Mouse (Mus musculus): ENCODE measurements around the gene Stxbp6. TPM values are rescaled to one million over a fixed set of nuclear protein-coding genes. Genes with fewer than 3 reads are reported as not detected.
"Not testable (repeated sequence)": the region's sequence is repeated elsewhere in the genome, so short reads cannot be mapped to it uniquely, and the experiment has no call there.

Gene Stxbp6
- total RNA-seq, 2 experiments from 2014 or later, result 27.1 to 27.3 TPM

DNA sequence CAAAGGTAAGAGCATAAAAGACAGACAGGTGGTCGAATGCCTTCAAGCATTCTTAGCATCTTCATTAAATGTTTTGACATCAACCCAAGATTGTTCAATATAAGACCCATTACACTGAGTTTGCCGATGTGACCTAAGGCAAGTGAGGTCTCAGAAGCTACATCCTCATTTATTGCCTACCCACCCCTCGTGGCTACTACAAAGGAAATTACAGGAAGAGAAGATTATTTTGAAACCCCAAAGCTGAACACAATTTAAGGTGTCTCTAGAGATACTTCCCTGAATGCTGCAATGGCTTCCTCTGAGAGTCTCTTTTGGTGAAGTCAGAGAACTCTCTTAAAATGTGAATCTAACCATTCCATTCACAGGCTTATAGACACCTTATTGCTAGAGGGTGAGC is 16.5 kb downstream of the Stxbp6 start:
- DNase-seq (ENCODE audit: low spot score in 2 of 2), result no peak

DNA sequence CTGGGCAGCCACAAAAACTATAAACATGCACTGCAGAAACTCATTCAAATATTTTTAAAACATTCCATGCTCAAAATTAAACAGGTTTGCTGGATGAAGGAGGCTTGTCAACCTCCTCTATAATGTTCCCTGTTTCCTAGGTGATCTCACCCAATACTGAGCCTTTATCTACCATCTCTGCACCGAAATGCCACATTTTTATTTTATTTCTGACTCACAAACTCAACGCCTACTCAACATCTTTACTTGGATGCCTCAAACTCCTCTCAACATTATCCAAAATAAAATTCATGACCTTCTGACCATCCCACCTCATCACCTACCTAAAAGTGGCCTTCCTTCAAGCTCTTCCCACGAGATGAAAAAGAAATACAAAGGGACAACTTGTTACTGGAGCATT is 18.1 kb downstream of the Stxbp6 start:
- DNase-seq (ENCODE audit: low spot score in 2 of 2), result no peak

DNA sequence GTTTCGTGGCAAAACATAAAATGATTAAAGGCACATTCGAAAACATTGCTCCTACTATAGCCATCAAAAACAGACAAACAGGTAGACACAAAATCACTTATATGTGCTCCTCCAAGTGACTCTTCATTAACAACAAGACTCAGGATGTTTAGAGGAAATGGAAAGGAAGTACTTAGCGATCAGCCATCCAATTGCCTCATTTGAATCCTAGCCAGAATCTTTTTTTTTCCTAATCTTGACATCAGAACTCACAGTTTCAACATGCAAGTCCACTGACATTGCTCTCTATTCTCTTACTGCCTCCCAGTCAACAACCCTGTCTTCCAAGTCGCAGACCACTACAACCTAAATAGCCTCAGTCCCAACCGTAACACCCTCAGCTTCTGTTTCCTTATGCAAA is 21.2 kb downstream of the Stxbp6 start:
- DNase-seq (ENCODE audit: low spot score in 2 of 2), result no peak

DNA sequence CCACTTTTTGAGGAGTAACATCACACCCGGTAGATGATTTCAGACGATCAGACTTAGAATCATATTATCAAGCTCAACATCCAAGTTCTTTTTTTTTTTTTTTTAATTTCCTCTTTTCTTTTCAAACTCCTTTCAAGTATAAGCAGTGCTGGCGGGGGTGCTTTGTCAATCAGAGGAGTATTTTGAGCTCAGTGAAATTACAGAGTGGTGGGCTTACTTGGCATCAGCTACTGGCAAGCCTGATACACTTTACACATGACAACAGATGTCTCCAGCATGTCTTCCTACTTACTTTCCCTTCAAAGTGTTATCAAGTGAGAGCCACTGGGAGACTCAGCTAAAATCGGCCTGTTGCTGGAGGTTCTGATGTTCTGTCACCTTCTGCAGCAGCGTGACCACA is 21.6 kb downstream of the Stxbp6 start:
- DNase-seq (ENCODE audit: low spot score in 2 of 2), result no peak

DNA sequence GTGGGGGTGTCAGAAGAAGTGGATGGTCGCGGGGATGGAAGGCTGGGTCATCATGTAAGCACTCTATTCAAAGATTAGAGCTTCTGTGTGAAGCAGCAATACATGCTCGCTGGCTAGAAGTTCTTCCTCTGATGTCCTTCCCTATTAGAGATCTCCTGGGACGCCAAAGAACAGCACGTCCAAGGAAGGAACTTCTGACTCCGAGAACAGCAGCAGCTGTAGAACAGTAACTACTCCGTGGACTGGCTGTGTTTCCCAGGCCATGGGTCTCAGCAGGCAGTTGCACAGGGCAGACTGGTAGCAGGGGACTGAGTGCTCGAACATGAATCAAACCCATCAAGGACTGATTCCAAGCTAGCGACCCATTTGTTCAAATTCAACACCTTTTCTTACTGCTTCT is 24.6 kb downstream of the Stxbp6 start:
- DNase-seq (ENCODE audit: low spot score in 2 of 2), result no peak

DNA sequence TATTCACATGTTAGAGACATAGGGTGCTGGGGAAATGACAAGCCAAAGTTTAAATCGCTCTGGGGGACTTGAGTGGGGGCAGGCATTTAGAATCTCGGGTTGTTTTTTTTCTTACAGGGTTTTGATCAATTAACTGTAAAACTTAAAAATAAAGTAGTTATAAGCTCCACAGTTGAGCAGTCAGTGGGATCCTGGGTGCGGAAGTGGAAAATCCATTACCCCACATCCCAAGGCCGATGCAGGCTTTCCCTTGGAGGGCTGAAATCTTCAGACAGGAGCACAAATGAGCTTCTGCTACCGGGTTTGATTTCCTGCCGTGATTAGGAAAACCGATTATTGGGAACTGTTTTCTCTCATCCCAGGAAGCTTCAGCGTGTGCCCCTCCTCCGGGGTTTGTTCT is 26.8 kb downstream of the Stxbp6 start:
- DNase-seq (ENCODE audit: low spot score in 2 of 2), result not testable (repeated sequence)

DNA sequence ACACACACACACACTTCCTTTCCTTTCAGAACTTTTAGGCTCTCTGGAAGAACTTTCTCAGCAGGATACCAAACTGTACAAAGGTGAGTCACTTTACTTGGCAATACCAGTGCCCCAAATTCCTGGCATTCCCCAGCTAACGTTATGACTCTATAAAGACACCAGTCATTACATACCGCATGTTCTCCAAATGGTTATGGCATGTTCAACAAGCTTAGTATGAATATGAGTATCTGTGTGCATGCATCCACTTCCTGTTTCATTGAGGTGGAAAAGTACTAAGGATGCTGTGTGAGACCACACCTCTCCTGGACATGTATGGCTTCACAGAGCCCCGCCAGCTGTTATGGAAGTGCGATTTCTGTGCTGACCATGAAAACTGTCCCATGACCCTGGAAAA is 27.3 kb downstream of the Stxbp6 start:
- no peak for DNase-seq (ENCODE audit: low spot score in 2 of 2)

DNA sequence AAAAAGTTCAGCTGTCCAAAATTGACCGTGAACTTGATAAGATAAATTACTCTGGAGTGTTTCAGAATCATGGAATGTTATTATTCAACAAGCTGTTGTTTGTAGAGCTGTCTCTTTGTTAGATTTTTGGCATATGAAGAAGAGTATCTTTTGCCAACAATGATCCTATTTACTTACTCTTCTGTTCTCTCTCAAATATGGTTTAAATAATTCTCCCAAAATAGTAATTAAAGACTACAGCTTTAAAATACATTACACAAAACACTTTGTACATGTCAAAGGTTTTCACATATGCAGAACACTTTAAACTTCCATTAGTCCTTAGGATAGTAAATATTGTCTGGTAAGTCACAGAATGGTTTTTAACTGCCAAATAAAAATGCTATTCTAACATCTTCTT is 29.9 kb downstream of the Stxbp6 start:
- DNase-seq (ENCODE audit: low spot score in 2 of 2), result no peak

DNA sequence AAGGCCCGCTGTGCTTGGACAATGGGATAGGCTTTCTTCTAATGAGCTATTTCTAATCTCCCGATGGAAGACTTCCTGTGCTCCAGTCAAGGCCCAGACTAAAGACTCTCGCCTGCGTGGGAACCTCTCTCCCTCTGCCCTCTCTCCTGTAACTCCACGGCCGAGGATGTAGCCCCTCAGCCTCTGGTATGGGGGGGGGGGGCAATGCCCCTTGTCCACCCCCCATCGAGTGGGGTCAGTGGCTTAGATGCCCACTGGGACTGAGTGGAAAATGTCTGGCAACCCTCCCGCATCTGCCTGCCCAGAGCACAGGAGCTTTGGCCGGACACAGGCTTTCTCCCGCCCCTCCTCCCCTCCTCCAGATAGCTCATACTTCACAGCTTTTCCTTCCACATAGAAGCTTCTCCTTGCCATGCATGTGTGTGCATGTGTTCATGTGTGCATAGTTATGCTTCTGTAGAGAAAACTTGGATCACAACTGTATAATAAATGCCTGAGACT is 31.9 kb downstream of the Stxbp6 start:
- no peak for DNase-seq (ENCODE audit: low spot score in 2 of 2)

DNA sequence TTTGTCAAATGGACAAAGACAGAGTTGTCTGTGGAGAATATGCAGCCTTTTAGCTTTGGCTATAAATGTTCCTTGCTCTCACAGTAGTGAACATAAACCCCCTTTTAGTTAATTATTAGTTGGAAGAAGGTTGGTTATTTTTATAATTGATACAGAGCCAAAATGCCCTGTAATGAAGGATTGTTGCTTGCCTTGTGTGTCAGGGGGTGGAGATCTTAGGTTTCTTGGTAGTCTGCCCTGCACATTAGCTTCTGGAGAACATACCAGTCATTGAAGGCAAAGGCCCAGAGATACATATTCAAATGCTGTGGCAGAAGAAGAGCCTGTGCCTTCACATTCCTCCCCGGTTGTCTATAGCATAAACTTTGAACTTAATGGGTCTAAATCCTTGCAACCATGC is 37.0 kb downstream of the Stxbp6 start:
- DNase-seq (ENCODE audit: low spot score in 2 of 2), result no peak

DNA sequence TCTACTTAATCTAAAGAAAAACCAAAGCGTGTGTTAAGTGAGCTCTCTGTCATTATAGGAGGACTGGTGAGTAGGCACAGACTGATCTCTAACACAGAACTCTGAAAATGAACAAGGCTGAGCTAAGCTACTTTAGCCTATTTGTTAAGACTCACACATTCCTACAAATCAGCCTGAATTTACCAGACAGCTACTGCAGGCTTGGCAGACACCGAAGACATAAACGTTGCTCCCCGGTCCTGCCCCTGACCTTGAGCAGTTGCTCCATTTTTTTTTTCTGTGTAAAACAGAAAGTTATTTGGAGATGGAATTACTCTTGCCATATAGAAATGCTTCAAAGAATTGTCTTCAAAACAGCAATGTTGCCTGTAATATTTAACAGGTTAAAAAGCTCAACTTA is 37.4 kb downstream of the Stxbp6 start:
- no peak for DNase-seq (ENCODE audit: low spot score in 2 of 2)

DNA sequence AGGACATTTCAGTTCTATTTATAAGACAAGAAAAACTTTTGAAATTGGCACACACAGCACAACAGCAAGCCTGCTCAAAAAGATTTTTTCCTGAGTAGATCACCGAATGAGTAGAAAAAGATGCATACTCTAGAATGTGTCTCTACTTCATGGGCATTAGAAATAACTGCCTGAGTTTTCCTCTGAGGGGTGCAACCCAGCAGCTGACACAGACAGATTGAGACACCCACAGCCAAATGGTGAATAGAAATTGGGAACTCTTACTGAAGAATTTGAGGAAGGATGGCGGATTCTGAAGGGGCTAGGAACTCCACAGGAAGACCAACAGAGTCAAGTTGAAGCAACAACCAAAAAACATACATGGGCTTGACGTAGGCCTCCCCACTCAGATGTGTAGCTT is 43.8 kb downstream of the Stxbp6 start:
- DNase-seq (ENCODE audit: low spot score in 2 of 2), result no peak

DNA sequence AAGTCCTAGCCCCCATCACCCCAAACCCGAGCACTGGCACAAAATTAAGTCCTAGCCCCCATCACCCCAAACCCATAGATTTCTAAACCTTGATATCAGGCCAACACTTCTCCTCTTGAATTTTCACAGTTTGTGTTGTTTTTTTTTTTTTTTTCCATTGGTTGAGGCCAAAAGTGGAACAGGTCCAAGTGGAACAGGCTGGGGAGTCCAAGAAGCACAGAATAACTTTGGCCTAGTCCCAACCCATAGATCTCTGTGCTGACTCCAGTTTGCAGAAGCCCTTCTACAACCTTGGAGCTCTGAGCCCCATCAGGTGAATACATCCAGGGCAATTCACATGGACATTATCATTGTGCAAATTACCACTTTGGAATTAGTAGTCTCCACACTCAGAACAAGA is 48.2 kb downstream of the Stxbp6 start:
- DNase-seq (ENCODE audit: low spot score in 2 of 2), result no peak

DNA sequence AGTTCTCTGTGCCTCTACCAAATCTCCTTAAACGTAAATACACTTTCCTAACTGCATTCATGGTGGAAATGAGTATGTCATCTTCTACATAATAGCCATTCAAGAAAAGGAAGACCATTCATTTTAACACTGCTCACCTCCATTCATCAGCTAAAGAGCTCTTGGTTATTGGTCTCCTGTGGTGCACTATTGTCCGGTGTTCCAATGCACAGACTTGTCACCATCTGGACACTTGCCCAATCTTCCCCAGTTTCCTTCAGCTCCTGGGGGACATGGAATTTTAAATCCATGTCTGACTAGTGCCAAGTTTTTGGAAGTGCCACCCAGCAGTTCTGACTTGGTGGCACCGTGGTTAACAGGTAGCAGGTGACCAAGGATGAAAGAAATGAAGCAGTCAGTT is 54.5 kb downstream of the Stxbp6 start:
- no peak for DNase-seq (ENCODE audit: low spot score in 2 of 2)

DNA sequence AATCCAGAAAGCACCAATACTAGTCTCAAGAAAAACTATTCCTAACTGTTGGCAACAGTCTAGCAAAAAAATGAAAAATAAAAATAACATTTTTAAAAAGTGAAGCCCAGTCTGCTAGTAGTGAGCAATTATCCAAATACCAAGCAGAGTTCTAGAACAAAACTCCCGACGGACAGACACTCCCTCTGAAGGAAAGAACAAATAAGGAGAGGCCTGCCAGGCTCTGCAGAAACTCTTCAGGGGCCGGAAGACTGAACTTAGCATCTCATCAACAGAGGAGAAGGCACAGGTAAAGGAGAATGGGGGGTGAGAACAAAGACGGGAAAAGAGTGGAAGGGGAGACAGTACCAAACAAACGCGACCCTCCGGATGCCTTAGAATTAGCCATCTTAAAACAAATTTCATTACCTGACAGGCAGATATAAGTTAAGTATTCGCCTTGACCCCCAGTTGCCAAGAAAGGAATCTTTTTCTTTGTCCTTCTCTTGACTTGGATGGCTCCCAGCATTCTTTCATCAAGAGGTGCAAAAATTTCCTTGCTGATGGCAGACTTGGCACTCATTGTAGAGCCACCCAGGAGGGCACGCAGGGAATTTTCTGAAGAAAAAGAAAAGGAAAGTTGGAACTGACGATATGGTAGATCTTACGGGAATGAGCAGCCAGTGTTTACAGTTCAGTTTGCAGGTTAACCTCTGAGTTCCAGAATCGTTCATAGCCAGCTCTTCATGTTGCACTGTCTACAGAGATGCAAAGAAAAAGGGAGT is 55.3 kb downstream of the Stxbp6 start:
- no peak for DNase-seq (ENCODE audit: low spot score in 2 of 2)

DNA sequence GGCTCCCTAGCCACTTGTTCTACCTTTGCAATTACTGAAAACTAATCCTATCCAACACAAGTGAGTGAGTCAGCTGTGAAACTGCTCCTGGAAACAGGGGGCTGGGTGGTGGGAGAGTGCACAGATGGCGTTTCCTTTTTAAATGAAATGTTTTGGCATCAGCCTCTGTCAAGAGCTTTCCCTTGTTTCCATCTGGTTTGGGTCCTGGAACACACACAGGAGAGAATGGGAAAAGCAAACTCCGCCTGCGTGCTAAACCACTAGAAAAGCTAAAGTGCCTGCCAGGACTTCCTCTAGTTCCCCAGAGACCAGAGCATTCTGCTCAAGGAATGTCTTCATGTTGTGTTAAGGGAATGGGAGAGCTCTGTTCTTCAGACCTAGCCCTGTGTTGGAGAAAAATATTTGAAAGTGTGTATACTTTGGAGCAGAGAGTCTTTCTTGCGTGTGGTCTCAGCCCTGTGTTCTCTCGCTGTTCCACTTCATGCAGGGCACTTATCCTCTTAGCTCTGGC is 61.2 kb downstream of the Stxbp6 start:
- no peak for DNase-seq (ENCODE audit: low spot score in 2 of 2)

DNA sequence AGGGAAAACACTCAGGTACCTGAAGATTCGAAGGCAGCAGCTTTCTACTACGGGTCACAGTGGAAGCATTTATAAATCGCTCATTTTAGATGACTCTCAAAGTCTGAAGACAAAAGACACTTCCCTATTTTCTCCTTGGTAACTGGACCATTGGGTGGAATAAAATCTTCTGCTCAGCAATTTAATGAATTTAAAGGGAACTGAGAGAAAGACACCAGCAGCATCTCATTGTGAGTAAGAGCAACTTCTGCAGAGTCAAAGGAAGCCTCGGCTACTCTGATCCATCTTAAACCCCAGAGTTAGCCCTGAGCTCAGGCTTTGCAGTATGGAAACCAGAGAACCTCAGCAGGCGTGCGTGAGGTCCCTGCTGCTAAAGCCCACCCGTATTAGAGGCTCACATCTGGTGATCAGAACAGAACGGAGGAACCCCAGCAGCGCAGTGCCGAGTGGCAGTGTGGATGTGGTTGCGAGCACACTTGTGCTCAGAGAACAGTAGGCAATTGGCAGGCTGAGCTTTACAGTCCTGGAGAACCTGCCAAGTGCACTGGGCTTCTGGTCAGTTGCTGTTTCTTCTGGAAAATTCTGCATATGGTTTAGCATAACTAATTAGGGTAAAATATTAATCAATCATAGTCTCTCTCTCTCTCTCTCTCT is 62.9 kb downstream of the Stxbp6 start:
- DNase-seq (ENCODE audit: low spot score in 2 of 2), result no peak

DNA sequence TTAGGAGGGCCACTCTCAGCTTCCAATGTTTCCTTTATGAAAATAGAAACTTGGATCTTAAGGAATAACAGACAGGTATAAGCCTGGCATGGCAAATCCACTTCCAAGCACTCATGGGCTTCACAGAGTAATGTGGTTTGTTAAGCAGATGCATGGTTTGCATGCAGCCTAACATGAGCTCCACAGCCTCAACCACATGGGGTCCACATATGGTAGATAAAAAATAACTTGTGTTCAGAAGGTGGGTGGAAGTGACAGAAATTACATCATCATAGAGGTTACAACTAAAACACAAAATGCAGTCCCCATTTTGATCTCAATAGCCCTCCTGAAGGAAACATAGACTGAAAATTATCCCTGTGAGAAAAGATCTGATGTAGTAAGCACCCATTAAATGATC is 63.5 kb downstream of the Stxbp6 start:
- DNase-seq (ENCODE audit: low spot score in 2 of 2), result no peak

DNA sequence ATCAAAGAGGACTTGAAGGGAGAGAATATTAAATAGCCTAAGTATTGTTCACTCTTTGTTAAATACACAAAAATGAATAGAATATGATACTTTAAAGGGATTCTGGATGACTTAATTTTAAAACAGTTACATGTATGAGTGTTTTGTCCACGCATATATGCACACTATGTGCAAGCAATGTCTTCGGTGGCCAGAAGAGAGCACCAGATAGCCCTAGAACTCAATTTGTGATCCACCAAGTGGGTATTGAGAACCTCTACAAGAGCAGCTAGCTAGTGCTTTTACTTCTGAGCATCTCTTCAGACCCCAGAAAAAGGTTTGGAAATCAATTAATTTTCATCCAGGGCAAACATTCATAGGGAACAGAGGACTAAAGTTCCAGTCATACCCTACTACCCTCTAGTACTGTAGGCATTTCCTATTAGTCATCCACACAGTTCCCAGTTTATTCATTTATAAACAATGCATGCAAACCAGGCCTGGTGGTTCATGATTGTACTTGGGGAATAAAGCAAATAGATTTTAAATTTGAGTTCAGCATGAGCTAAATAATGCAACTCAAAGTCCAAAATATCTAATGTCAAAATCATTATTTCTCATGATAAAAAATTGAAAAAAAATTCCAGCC is 64.4 kb downstream of the Stxbp6 start:
- no peak for DNase-seq (ENCODE audit: low spot score in 2 of 2)

DNA sequence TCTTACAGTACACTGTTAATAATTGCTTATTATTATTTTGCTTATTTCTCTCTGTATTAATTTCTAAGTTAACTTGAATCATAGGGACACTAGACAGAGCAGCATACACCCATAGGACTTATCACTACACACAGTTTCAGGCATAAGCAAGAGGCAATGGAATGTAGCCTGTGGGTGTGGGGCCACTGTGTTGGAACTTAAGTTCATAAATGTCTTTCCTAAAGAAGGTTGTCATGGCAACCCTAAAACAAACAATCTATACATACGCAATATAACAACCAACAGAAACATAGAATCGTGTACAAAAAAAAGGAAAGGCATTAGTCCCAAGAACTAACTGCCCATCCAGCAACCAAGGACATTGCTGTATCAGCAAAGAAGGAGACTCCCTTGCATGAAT is 67.9 kb downstream of the Stxbp6 start:
- no peak for DNase-seq (ENCODE audit: low spot score in 2 of 2)

DNA sequence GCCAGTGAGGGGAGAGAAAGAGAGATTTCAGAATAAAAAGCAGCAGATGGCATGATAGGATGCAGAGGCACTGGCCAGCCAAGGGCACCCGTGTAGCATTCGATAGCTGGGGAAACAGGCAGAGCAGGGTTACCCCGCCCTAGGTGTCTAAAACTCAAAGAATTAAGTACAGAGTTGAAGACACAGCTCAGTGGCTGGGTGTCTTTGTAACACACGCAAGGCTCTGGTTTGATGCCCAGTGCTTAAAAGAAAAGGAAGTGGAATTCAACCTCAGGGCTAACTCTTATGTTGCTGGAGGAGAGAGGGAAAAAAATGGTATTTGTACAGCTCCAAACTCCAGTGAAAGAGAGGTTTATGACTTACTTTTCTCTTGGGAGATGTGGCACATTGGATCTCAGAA is 68.5 kb downstream of the Stxbp6 start:
- DNase-seq (ENCODE audit: low spot score in 2 of 2), result no peak

DNA sequence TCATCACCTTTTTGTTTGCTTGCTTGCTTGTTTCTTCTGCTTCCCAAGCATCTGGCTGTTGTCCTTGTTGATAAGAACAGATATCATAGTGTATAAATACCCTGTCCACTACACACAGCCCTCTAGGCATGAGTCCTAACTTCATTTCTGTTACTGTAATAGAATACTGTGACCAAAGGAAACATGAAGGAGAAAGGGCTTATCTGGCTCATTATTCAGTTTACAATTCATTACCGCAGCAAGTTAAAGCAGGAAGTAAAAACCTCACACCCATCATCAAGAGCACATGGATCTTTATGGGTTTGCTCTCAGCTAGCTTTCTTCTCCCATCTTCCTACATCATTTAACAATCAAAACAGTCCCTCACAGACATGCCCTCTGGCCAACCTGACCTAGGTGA is 72.5 kb downstream of the Stxbp6 start:
- DNase-seq (ENCODE audit: low spot score in 2 of 2), result no peak
